Mouse (Mus musculus) gastrocnemius, adult 18-20 months (tissue): ENCODE data around the gene Itgb5. TPM values are rescaled to one million over a fixed set of nuclear protein-coding genes. Genes with fewer than 3 reads are reported as not detected.

Source experiments
- DNase-seq: peaks from one replicate; pipeline ENCODE4 v3.0.0; 2021; ENCODE audit warnings: low spot score
- total RNA-seq, 2 experiments: library from RNA; stranded (reverse); gene quantifications; 2 replicates each; pipeline ENCODE4 v1.2.3; 2021

Gene Itgb5
- total RNA-seq, 2 experiments from 2014 or later: 94.8 to 115 TPM

DNA sequence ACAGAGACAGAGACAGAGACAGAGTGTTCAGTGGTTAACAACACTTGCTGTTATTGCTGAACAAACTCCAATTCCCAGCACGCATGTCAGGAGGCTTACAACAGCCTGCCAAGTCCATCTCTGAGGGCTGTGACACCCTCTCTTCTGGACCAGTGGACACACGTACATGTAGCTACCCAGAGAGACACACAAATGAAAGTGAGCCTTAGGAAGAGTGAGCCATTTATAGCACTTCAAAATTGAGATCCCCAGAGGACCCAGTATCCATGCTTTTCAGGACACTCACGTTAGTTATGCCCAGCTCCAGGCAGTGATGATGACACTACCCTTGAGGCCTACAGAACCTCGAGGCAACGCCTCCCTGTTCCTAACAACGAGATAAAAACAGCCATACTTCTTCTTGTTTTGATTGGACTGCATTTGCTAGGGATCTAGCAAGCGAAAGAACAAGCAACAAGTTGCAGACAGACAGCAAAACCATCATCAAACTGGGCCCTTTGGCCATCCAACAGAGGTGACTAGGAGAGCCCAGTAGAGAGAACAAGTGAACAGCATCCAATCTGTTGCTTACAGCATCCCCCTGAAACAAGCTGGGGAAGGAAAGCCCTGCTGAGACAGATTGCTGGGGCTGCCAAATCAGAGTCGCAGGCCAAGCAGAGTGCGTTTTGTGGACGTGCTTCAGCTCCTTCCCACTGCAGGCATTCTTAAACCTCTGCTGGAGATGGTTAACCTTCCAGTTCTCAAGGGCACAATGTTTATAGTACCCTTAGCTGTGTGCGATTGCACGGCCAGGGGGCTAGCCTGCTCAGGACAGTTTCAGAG is 109.1 kb downstream of the Itgb5 start:
- no peak for DNase-seq

DNA sequence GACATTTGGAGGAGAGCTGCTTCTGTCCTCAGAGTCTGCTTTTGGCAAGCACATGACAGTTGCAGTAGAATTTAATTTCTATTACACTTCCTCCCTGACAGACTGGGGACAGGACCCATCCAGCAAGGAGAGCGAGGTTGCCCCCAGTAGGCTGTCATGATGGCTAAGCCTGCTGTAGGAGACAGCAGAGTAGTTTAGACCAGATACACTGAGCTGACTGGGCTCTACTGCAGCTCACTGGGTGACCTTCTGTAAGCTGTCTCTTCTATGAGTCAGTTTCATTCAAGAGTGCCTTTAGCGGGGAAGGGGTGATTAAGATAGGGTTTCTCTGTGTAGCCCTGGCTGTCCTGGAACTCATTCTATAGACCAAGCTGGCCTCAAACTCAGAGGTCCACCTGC is 109.7 kb downstream of the Itgb5 start:
- no peak for DNase-seq

DNA sequence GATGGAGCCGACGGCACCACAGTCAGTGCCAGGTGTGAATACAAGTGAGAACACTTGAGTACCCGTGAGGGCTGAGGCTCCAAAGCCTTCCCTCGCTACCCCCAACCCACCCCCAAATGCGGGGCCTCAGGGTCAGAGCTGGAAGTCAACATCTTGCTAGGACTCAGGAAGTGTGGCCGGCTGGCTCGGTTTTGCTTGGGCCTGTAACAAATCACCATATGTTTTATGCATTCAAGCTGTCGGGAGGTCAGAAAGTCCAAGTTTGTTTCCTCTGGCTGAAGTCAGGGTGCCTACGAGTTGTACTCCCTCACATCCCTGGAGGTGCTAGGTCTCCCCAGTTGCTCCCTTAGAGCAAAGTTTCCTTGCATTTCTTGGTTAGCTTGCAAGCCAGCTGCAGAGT is 110.2 kb downstream of the Itgb5 start:
- no peak for DNase-seq

DNA sequence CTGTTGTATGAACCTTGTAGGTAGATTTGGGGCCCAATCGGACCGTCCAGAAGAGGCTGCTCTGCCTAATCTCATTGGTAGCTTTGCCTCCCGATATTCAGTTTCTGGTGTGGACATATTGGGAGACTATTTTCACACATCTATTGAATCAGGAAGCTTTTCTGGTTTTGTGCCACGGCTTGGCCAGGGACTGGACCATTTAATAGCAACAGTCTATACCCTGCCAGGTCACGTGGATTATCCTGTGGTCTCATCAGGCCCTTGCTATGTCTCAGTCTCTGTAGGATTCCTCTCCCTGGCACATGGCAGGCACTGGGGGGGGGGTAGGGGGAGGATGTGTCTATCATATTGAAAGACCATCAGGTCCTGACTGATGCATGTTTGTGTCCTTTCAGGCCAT is 110.6 kb downstream of the Itgb5 start:
- no peak for DNase-seq

DNA sequence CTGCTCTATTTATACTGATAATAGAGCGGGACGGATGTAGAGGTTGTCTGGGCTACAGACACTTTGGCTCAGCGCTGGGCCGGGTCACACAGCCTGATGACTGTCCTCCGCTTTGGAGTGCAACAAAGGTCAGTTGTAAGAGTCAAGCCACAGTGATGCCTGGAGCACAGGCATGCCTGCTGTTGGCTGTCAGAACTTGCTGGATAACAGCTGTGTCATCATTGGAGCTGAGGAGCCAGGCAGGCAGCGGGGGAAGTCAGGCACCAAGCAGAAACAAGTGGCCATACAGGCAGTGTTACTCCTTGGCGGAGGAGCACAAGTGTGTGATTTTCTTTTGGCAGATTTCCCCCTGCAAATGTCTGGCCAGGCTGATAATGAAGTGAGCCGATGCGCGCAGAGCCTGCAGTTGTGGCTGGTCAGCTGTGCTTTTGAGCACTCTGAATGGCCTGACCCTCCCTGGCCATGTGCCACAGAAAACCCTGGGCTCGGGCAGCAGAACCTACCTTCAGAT is 111.9 kb downstream of the Itgb5 start:
- DNase-seq: peak; percentile 89

DNA sequence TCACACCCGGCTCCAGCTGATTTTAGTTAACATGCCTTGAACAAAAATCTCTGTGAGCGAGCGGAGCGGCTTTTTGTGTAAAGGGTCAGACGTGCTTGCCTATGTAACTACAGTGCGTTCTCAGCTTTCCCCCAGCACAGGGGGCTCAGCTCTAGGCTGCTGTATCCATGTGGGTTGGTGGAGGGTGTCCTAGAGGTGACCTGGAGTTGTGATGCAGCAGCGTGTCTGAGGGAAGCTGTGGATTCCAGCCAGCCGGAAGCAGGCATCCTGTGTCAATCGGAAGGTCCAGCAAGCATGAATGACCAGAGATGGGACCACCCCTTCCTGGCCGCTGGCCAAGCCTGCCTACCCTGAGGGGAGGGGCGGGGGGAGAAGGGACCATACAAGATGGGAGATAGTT is 112.9 kb downstream of the Itgb5 start:
- DNase-seq: no peak

DNA sequence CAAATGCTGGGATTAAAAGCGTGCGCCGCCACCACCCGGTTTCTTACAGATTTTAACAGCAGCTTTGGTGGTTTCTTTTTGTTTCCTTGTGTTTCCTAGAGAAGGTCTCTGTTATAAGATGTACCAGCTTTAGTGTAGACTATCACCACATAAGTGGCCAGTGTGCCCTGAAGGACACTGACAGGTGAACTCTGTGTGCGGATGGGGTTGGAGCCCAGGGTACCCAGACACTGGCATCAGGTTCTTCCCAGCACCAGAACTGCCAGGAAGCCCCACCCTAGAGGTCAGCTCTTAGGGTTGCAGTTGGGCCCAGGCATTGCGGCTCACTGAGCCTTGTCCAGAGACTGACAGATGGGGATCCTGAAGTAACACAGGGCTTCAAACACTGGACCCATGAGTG is 113.9 kb downstream of the Itgb5 start:
- no peak for DNase-seq

DNA sequence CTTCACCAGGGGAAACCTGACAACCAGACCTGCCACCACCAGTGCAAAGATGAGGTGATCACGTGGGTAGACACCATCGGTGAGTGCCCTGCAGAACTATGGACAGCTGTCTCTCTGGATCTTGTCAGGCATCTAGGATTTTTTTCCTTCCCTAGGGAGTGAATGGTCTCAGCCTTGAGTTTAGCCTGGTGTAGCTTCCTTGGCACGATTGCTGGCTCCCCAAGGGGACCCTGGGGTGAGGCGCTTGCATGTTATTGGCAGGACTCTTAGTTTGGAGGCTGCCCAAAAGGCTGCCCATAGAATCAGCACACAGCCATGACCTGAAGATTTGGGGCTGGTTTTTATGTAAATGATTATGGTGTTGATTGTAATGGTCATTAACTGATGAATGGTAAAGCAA is 114.7 kb downstream of the Itgb5 start:
- no peak for DNase-seq

DNA sequence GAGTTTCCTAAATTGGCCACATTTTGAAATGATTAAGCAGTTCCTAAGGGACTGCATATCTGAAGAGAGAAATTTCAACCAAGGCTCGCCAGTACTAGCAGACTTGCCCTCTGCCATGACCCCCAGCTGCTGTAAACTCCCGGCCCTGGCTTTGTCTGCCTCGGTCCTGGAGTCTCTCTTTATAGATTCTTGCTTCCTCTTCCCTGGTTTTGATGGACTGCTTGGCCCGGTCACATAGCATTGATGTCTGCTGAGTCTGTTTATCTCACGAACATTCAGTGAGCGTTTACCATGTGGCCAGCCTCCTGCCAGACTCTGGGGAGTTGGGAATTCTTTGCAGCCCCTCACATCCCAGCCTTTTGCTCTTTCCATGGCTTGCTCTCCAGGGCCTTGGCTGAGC is 115.3 kb downstream of the Itgb5 start:
- DNase-seq: no peak

DNA sequence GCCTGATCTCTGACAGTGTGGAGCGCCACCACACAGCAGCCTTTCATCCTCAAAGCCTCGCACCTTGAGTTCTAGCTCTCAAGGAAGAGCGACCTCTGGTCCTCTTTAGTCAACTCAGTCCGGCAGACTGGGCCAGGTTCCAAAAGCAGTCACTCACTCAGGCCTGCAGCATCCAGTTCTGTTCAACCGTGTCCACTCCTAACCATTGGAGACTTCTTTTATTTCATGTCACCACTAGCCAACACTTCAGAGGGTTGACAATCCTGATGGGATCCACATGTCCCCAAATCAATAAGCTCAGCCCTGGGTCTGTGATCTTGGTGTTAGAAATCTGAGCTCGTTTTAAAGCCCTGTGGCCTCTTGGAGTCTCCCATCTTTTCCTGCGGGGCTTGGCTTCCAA is 116.6 kb downstream of the Itgb5 start:
- DNase-seq: no peak

DNA sequence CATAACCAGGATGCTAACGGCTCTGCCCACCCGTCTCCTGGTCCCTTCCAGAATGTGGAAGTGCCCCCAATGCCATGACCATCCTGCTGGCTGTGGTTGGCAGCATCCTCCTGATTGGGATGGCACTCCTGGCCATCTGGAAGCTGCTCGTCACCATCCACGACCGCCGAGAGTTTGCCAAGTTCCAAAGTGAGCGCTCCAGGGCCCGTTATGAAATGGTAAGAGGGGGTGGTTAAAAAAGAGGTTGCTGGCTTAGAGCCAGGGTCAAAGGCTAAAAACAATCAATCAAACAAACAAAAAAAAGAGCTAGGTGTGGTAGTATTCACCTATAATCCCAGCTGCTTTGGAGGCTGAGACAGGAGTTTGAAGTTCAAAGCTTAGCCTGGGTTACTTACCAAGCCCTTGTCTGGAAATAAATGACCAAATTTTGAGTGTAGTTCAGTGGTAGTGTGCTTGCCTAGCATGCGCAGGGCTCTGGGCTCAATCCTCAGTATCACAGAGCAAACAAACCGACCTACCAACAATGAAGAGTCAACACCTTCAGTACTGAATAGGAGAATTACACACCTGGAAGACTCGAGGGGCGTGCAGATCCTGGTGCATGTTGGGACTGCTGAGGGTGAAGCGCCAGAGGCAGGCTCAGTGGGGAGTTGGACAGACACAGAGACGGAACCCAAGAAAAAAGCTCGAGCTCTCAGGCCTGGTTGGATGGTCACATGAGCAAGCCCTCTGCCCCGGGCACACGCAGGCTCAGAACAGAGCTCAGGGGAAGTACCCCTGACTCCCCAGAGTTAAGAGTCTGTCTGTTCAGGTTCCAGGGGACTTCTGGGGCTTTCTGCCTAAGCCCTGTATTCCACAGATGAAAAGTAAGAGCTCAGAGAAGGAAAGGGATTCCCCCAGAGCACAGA is 118.5 kb downstream of the Itgb5 start:
- no peak for DNase-seq

DNA sequence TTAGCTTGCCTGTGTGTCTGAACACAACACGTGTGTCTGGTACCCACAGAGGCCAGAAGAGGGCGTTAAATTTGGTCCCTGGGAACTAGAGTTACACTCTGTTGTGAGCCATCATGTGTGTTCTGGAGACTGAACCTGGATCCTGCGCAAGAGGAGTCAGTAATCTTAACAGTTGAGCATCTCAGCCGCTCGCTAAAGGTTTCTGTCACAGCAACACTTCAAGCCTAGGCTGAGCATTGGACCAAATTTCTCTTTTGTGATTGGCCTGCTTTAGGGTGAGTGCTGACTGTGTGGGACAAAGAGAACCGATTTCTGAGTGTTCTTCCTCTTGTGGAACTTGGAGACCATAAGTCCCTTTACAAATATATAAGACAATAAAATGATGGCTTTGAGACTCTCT is 120.9 kb downstream of the Itgb5 start:
- DNase-seq: no peak

DNA sequence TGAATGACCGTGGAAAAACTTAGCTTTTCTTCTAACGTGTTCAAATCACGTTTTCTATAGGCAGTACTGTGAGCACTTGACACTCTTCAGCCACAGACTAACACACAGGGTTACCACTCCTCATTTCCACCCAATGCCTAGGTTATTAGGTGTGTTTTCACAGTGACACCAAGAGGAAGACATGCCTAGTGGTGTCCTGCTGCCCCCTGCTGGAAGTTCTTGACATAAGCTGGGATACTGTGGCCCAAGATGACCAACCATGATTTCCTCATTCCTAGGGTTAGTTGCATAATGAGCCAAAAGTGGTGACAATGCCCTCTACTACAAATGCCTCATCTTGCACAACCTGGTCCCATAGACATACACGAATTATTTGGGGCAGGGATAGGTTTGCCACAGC is 121.4 kb downstream of the Itgb5 start:
- peak; percentile 91 for DNase-seq

DNA sequence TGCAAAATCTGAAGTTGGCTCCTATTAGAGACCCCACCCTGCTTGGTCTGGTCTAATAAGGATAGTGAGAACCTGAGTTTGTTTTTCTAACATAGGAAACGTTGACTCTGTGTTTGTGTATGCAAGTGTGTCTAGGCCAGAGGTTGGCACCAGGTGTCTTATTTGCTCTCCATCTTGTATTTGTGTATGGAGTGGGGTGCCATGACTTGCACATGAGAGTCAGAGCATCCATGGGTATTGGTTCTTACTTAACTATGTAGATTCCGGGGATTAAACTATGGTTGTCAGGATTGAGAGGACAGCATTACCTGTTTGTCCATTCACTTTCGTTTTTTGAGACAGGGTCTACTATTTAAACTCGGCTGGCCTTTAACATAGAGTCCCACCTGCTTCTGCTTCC is 123.5 kb downstream of the Itgb5 start:
- DNase-seq: no peak

DNA sequence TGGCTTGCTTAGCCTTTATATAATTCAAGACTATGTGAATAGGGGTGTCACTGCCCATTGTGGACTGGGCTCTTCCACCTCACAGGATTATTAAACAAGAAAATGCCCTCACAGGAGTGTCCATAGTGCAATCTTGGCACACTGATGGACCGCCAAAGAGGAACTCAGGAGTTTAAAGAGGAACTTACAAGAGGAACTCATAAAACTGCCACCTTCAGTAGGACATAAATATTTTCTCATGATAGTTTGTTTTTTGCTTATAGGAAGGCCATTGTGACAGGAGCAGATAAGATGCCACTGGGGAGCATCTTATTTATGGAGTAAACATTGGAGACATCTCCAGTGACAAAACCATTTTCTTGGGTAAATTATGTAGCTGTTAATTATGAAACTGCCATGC is 125.3 kb downstream of the Itgb5 start:
- no peak for DNase-seq

DNA sequence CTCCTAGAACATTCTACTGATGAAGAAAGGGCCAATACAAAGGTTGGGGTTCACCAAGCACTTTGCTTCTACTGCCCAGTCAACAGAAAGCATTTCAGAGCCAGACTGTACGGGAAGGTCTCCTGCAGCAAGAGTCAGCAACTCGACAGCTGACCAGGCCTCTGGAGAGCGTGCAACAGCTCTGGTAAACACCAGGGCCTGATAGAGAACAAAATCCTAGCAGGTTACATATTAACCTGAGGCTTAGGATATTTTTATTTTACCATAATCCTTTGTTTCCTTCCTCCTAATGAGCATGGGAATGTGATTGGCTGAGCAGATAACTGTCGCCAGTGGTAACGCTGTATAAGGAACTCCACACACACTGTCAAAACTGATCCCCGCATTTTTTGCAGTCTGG is 134.0 kb downstream of the Itgb5 start:
- DNase-seq: no peak

DNA sequence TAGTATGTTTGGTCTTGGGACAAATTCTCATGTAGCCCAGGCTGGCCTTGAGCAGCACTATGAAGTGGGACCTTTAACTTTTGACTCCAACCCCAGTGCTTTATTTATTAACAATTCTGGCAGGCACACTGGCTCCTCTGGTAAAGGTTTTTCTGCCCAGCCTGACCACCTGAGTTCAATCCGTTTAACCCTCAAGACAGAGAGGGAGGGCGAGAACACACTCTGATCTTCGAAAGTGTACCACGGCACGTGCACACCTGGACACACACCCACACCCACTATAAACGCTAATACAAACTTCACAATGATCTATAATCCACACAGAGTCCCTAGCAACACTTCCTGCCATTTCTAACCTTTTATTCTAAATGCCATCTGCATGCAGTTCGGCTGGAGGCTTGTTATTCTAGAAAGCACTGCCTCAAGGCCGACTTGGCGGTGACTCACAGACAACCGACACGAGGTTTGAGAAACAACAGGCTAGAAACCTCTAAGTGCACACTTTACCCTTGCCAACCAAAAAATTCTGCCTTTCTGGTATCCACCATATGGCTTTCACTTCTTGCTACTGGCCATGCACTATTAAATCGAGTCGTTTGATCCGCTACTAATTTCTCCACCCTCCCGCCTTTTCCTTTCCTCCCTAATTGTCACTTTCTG is 136.5 kb downstream of the Itgb5 start:
- no peak for DNase-seq

DNA sequence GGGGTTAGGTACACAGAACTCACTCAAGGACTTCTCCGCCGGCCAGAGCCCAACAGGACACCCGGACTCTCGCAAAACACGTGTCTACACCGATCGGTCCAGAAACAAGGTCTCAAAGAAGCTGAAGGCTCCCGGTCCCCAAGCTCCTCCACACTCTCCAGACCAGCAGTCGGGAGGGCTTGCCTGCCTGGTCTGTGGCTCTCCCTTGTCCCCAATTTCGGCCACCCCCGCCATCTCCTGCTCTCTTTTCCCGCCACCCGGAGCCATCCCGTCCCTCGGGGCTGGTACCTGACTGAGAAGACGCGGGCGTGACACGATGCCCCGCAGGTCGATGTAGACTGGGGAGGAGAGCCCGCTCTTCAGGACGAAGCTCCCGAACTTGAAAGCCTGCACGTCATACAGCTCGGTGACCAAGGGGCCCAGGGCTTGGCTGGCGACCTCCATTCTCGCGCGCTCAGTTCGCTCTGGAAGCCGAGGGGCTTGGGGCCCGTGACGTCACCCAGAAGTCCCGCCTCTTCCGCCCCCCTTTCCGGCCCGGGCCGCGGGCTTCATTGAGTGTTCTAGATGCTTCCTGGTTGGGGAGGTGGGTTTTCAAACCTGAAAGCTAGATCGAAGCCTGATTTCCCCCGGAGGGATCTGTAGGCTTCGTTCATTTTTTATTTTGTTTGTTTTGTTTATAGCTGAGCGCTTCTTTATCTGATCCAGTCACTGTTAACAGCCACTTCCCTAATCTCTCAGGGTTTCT is 137.2 kb downstream of the Itgb5 start, which contains the start of gene Umps:
Gene Umps, minus strand, starts transcription at position 501 of the 745 bp plus-strand sequence.
- DNase-seq: peak; percentile 79

DNA sequence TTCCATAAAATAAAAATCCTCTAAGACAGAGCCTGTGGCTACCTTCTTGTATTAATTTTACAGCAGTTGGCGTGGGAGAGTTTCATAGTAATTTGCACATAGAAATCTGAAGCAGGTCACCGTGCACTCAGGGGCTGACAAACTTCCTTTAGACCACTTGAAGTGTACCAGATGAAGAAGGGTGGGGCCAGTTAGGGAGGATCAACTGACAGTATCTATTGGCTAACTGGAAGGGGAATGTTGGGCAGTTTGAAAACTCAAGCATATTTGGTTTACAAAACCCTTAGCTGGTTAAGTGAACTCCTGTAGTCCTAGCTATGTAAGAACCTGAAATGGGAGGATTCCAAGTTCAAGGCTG is 137.8 kb downstream of the Itgb5 start:
- DNase-seq: no peak

DNA sequence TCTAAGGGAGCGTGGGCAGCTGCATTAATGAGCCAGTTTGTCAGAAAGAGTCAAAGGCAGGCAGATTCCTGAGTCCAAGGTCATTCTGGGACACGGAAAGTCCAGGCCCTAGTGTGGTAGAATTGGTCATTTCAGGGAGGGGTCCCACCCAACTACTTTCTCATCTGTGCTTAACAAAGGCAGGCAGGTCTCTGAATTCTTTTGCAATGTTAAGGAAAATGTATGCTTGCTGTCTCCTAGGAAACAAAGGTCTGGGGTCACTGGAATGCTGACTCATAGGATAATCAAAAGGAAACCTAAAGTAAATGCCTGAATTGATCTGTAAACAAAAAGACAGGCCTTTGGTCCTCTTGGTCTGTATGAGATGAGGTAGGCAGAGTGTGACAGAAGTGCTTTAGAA is 150.4 kb downstream of the Itgb5 start:
- no peak for DNase-seq

DNA sequence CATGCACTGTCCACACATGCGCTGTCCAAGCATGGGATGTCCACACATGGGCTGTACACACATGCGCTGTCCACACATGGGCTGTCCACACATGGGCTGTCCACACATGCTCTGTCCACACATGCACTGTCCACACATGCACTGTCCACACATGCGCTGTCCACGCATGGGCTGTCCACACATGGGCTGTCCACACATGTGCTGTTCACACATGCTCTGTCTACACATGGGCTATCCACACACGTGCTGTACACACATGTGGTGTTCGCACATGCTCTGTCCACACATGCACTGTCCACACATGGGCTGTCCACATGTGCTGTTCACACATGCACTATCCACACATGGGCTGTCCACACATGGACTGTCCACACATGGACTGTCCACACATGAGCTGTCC is 154.2 kb downstream of the Itgb5 start:
- DNase-seq: no peak
